Mouse (Mus musculus) heart, embryonic 11.5 days (tissue): ENCODE data around the gene Arhgap11a. TPM values are rescaled to one million over a fixed set of nuclear protein-coding genes. Genes with fewer than 3 reads are reported as not detected.

Experiments used
- ATAC-seq: fragments of 200-750 bp; cut with Nextera tagmentation; replicated peaks from 2 replicates; pipeline ENCODE4 v1.8.0; 2017; ENCODE audit warnings: moderate library complexity; ENCODE audit not compliant: insufficient number of reproducible peaks, low FRiP score, low TSS enrichment
- H3K27ac ChIP-seq: fragments of 300-500 bp; sonication (generic); 2 replicates; pipeline ENCODE4 v1.5.1; 2014; ENCODE audit warnings: mild to moderate bottlenecking, low read depth, low read length
- H3K27me3 ChIP-seq: fragments of 300-500 bp; sonication (generic); 2 replicates; pipeline ENCODE4 v1.6.1; 2014; ENCODE audit warnings: mild to moderate bottlenecking, low read length, mixed read lengths; ENCODE audit not compliant: control insufficient read depth, insufficient read depth
- H3K36me3 ChIP-seq: fragments of 300-500 bp; sonication (generic); 2 replicates; pipeline ENCODE4 v1.6.1; 2014; ENCODE audit warnings: mild to moderate bottlenecking, low read length, moderate library complexity, mixed read lengths; ENCODE audit not compliant: control insufficient read depth, insufficient read depth
- H3K4me1 ChIP-seq: fragments of 300-500 bp; sonication (generic); 2 replicates; pipeline ENCODE4 v1.6.1; 2014; ENCODE audit warnings: low read length; ENCODE audit not compliant: control insufficient read depth, insufficient read depth
- H3K4me2 ChIP-seq: fragments of 300-500 bp; sonication (generic); 2 replicates; pipeline ENCODE4 v1.6.1; 2014; ENCODE audit warnings: mild to moderate bottlenecking, moderate library complexity
- H3K4me3 ChIP-seq: fragments of 300-500 bp; sonication (generic); 2 replicates; pipeline ENCODE4 v1.5.1; 2014; ENCODE audit warnings: low read depth, low read length
- H3K9ac ChIP-seq: fragments of 300-500 bp; sonication (generic); 2 replicates; pipeline ENCODE4 v1.6.1; 2014; ENCODE audit warnings: mild to moderate bottlenecking, low read depth, low read length, moderate library complexity
- H3K9me3 ChIP-seq: fragments of 300-500 bp; sonication (generic); replicated peaks from 2 replicates; pipeline ENCODE4 v1.6.1; 2016; ENCODE audit warnings: low read length; ENCODE audit not compliant: control insufficient read depth
- WGBS: fragments of 180-500 bp; shearing (Covaris S2); extraction: QIAGEN DNeasy Blood & Tissue Kit; methylation state at CpG from one replicate; pipeline ENCODE4 v1.1.7; 2014; ENCODE audit not compliant: insufficient replicate concordance; 5-methylcytosine and 5-hydroxymethylcytosine counted together
- polyA plus RNA-seq: library from polyadenylated mRNA; unstranded; fragments of >200 nt; fragmentation: Nextera tagmentation; extraction: Ambion mirVana; gene quantifications from 2 replicates; pipeline ENCODE4 v1.2.1, GENCODE M21; 2014

Gene Arhgap11a
- 3.9 and 5.7 TPM in 2 replicates for polyA plus RNA-seq

- Histone ChIP-seq H3K9ac (peak within 1 kb of the TSS; percentile 87), H3K4me1 (peaks cover 12% of the 10 kb centered on the region), H3K27ac (peak within 1 kb of the TSS; percentile 77), H3K4me2 (peak within 1 kb of the TSS; percentile 82), H3K9me3 (no peaks in the 10 kb centered on the region), H3K27me3 (no peaks in the 10 kb centered on the region), H3K4me3 (peak within 1 kb of the TSS; percentile 89), H3K36me3 (no peaks in the 10 kb centered on the region; the same call in 1 of the 2 replicates)
- peak; percentile 94 for ATAC-seq
- under 1% methylated on average over 48 of the region's 48 CpGs for WGBS
Measured at GRCm38 (mm10) chr2:113848245-113849121, at the start of gene Arhgap11a. Gene Arhgap11a (minus strand): TSS chr2:113848661.

DNA sequence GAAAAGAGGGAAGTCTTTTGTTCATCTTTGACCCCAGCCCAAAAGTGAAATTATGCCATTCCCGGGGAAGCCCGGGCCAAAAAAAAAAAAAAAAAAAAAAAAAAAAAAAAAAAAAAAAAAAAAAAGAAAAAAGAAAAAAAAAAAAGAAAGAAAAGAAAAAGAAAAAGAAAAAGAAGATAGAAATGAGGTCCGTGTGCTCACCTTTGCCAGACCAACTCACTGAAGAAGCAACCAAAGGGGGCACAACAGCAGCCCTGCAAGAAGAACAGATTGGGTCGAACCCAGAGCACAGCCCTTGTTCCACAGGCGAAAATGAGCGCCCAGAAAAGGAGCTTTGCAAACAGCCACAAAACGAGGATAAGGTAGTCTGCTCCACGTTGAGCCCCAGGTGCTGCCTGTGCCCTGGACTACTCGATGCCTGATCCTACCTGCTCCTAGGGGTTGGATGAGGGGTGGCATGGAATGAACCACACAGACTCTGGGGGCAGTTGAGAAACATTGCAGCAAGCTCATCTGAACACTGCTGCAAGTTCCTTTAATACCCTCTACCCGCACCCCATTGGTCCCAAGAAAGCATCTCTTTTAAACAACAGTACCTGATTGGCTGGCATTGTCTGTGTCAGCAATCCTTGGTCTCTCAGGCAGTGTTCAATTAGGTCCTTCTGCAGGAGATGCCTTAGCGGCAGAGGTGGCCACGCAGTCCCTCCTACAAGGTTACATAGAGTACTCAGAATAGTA is 45.1 kb upstream of the Arhgap11a start:
- Histone ChIP-seq H3K27me3 (no peaks in the 10 kb centered on the region), H3K9ac (no peak overlapping the region), H3K9me3 (no peaks in the 10 kb centered on the region), H3K4me1 (no peaks in the 10 kb centered on the region), H3K4me3 (no peak overlapping the region), H3K36me3 (no peaks in the 10 kb centered on the region), H3K27ac (no peak overlapping the region), H3K4me2 (no peak overlapping the region)
- no peak for ATAC-seq
- 73% methylated on average over 10 of the region's 12 CpGs for WGBS

DNA sequence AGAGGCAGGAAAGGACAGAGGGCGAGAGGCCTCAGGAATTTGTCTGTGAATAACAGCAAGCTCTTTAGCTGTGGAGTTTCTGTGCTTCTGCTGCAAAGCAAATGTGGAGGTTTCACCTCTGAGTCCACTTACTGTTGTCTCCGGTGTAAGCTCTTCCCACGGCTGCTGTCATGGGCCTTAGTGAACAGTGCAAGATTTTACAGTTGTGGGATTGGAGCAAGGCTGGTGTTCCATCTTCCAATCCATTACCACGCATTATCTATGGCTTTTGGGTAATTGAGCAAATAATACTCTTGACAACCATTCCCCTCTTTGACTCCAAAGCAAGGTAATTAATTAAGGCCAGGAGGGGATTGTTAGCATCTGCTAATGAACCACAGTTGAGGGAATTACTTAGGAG is 38.7 kb upstream of the Arhgap11a start:
- H3K4me3 ChIP-seq, result no peak overlapping the region
- WGBS, result 68% methylated on average over 4 of the region's 4 CpGs
- H3K9ac ChIP-seq, result no peak overlapping the region
- no peak overlapping the region for H3K27ac ChIP-seq
- H3K4me2 ChIP-seq, result no peak overlapping the region
- no peaks in the 10 kb centered on the region for H3K27me3 ChIP-seq
- no peak for ATAC-seq
- H3K36me3 ChIP-seq, result no peaks in the 10 kb centered on the region
- H3K9me3 ChIP-seq, result no peaks in the 10 kb centered on the region
- no peaks in the 10 kb centered on the region for H3K4me1 ChIP-seq

DNA sequence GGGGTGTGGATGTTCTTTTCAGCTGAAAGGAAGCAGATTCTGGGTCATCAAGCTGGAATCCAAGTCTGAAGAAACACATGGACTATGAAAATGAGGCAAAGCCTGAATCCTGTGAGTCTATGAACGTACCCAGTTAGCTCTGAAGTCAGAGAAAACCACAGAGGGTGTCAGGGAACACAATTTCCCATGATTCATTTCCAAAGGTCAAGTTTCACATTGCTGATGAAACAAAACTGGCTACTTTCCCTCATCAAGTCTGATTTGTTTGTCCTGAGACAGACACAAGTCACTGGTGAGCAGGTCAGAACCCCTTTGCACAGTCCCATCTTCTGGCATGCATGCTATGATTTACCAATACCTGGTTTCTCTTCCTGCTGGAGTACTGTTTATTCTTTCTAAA is 37.6 kb upstream of the Arhgap11a start:
- Histone ChIP-seq H3K9me3 (no peaks in the 10 kb centered on the region), H3K4me1 (no peaks in the 10 kb centered on the region), H3K27me3 (no peaks in the 10 kb centered on the region), H3K4me3 (no peak overlapping the region), H3K4me2 (no peak overlapping the region), H3K36me3 (no peaks in the 10 kb centered on the region), H3K27ac (no peak overlapping the region), H3K9ac (no peak overlapping the region)
- ATAC-seq, result no peak
- WGBS, result 64% methylated on average over 1 of the region's 1 CpGs

DNA sequence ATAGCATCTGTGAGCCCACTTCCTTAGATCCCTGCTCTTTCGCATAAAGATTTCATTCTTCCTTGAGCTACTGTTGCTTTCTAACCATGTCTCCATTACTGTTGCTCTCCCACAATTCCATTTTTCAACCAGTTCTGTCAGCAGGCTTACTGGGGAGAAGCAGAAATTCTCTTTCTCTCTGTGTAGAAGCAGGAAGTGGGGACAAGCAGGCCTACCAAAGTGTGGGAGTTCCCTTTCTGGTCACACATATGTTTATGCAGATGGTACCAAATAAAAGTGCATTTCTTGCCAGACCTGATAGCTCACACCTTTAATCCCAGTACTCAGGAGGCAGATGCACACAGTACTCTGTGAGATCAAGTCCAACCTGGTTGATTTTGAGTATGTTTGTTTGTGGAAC is 21.7 kb upstream of the Arhgap11a start:
- no peak overlapping the region for H3K9ac ChIP-seq
- no peaks in the 10 kb centered on the region for H3K4me1 ChIP-seq
- no peaks in the 10 kb centered on the region for H3K9me3 ChIP-seq
- no peaks in the 10 kb centered on the region for H3K36me3 ChIP-seq
- no peak for ATAC-seq
- no peaks in the 10 kb centered on the region for H3K27me3 ChIP-seq
- H3K27ac ChIP-seq, result no peak overlapping the region
- no peak overlapping the region for H3K4me3 ChIP-seq
- H3K4me2 ChIP-seq, result no peak overlapping the region
- 84% methylated on average over 1 of the region's 1 CpGs for WGBS

- no peaks in the 10 kb centered on the region for H3K4me1 ChIP-seq
- no peak overlapping the region for H3K4me3 ChIP-seq
- no peaks in the 10 kb centered on the region for H3K36me3 ChIP-seq
- WGBS, result 82% methylated on average over 4 of the region's 4 CpGs
- H3K9me3 ChIP-seq, result no peaks in the 10 kb centered on the region
- H3K4me2 ChIP-seq, result no peak overlapping the region
- H3K27ac ChIP-seq, result no peak overlapping the region
- no peak overlapping the region for H3K9ac ChIP-seq
- no peaks in the 10 kb centered on the region for H3K27me3 ChIP-seq
- ATAC-seq, result no peak
Measured at GRCm38 (mm10) chr2:113868404-113868803, 19.9 kb upstream of the Arhgap11a start.

- H3K4me1 ChIP-seq, result no peaks in the 10 kb centered on the region
- WGBS, result 36% methylated on average over 2 of the region's 2 CpGs
- no peaks in the 10 kb centered on the region for H3K36me3 ChIP-seq
- no peak overlapping the region for H3K27ac ChIP-seq
- no peak for ATAC-seq
- H3K9ac ChIP-seq, result no peak overlapping the region
- no peak overlapping the region for H3K4me3 ChIP-seq
- no peak overlapping the region for H3K4me2 ChIP-seq
- no peaks in the 10 kb centered on the region for H3K9me3 ChIP-seq
- no peaks in the 10 kb centered on the region for H3K27me3 ChIP-seq
Measured at GRCm38 (mm10) chr2:113866155-113866554, 17.7 kb upstream of the Arhgap11a start.

DNA sequence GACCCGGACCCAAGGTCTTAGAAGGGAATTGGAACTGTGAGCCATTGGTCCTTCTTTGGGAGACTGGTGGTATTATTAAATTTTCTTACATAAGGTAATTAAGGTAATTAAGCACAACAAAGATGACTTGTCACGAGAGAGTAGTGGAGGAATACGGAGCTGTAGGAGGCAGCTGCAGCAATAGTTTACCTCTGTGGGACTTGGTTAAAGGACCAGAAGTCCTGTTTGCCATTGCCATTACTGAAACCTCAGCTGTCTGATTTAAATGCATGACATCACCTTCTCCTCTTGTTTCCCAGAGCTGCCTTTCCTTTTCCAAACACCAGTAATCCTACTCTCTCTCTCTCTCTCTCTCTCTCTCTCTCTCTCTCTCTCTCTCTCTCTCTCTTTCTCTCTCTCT is 680 bp upstream of the Arhgap11a start:
- ATAC-seq, result 0 out of 2 replicates have a peak, but pooled peaks have one; percentile 18
- Histone ChIP-seq H3K9me3 (no peaks in the 10 kb centered on the region), H3K4me1 (peaks cover 12% of the 10 kb centered on the region), H3K4me3 (peak overlapping the region; percentile 89), H3K27ac (peak overlapping the region; percentile 77; the same call in 1 of the 2 replicates), H3K27me3 (no peaks in the 10 kb centered on the region), H3K36me3 (no peaks in the 10 kb centered on the region; the same call in 1 of the 2 replicates), H3K9ac (peak overlapping the region; percentile 87; the same call in 1 of the 2 replicates), H3K4me2 (peak overlapping the region; percentile 82)
- 5% methylated on average over 3 of the region's 3 CpGs for WGBS
